Mouse (Mus musculus) forebrain, embryonic 14.5 days (tissue): Measurements from ENCODE around the gene Msto1. TPM values are rescaled to one million over a fixed set of nuclear protein-coding genes. Genes with fewer than 3 reads are reported as not detected.
"Not testable (repeated sequence)": the region's sequence is repeated elsewhere in the genome, so short reads cannot be mapped to it uniquely, and the experiment has no call there.

Source experiments
- ATAC-seq: fragments of 200-750 bp; cut with Nextera tagmentation; 2 replicates; pipeline ENCODE4 v1.8.0; 2017; ENCODE audit warnings: mild to moderate bottlenecking, moderate library complexity
- DNase-seq: peaks from one replicate; pipeline ENCODE4 v3.0.0-alpha.2; 2015; ENCODE audit warnings: low spot score
- H3K27ac ChIP-seq: fragments of 300-500 bp; sonication (generic); 2 replicates; pipeline ENCODE4 v1.5.1; 2014; ENCODE audit warnings: low read depth, mild to moderate bottlenecking, control low read depth, low read length, moderate library complexity
- H3K27me3 ChIP-seq: fragments of 300-500 bp; sonication (generic); replicated peaks from 2 replicates; pipeline ENCODE4 v1.6.1; 2014; ENCODE audit warnings: low read length, control low read depth, mixed read lengths; ENCODE audit not compliant: control insufficient read depth, insufficient read depth
- H3K36me3 ChIP-seq: fragments of 300-500 bp; sonication (generic); 2 replicates; pipeline ENCODE4 v1.6.1; 2014; ENCODE audit warnings: low read length, control low read depth; ENCODE audit not compliant: control insufficient read depth, insufficient read depth
- H3K4me1 ChIP-seq: fragments of 300-500 bp; sonication (generic); 2 replicates; pipeline ENCODE4 v1.6.1; 2014; ENCODE audit warnings: antibody characterized with exemption, low read length, control low read depth; ENCODE audit not compliant: control insufficient read depth, insufficient read depth
- H3K4me2 ChIP-seq: fragments of 300-500 bp; sonication (generic); 2 replicates; pipeline ENCODE4 v1.6.1; 2014; ENCODE audit warnings: mild to moderate bottlenecking, control low read depth, low read length
- H3K4me3 ChIP-seq: fragments of 300-500 bp; sonication (generic); 2 replicates; pipeline ENCODE4 v1.5.1; 2014; ENCODE audit warnings: low read depth, low read length, control low read depth
- H3K9ac ChIP-seq: fragments of 300-500 bp; sonication (generic); 2 replicates; pipeline ENCODE4 v1.6.1; 2014; ENCODE audit warnings: mild to moderate bottlenecking, low read length, control low read depth, moderate library complexity
- H3K9me3 ChIP-seq: fragments of 300-500 bp; sonication (generic); replicated peaks from 2 replicates; pipeline ENCODE4 v1.6.1; 2016; ENCODE audit warnings: low read length, control low read depth, mixed read lengths; ENCODE audit not compliant: control insufficient read depth
- WGBS: fragments of 180-500 bp; shearing (Covaris S2); extraction: QIAGEN DNeasy Blood & Tissue Kit; methylation state at CpG from one replicate; pipeline ENCODE4 v1.1.7; 2014; 5-methylcytosine and 5-hydroxymethylcytosine counted together
- polyA plus RNA-seq: library from polyadenylated mRNA; unstranded; fragments of >200 nt; fragmentation: Nextera tagmentation; extraction: Ambion mirVana; gene quantifications from 2 replicates; pipeline ENCODE4 v1.2.1, GENCODE M21; 2014

Gene Msto1
- polyA plus RNA-seq: 46.5 and 51.9 TPM in 2 replicates

DNA sequence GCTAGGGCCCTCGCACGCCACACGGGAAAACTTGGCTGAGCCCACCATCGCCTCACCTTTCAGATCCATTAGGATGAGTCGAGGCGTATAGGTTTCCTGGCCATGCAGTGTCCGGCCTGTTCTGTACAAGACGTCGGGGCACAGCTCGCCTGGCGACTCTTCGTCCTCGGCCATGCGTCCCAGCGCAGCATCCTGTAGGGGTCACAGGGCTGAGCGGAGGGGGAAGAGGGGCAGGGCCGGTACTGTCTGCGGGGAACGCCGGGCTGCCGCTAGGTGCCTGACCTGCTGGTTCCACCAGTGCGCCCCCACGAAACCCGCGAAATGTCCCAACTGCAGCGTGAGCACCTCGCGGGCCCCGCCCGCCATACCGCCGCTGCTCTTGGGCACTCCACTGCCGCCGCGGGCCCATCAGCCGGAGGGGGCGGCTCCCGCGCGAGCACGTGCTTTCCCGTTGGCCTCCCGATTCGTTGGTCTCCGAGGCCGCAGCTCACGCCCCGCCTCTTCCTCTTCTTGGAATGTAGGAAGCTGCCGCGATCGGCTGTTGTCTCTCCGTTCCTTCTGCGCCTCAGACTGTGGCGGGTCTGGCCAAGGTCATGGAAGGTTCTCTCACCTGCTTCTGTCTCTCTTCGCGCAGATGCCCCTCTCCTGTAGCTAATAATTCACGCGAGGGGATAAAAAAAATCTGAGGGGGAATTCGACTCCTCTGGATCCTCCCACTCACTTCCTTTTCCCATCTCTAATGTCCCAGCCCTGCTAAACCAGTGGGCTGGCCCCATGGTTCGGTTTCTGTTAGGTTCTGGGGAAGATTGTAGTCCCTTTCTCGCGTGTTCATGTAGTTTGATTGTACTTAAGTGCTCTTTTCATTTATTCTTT, at the start of gene Msto1:
Gene Msto1 (minus strand): TSS at position 489 of the 873 bp plus-strand sequence.
- peak within 1 kb of the TSS; percentile 82 for H3K9ac ChIP-seq
- peaks cover 6% of the 10 kb centered on the region; the same call in 1 of the 2 replicates for H3K4me1 ChIP-seq
- peak; percentile 99 for ATAC-seq
- peak within 1 kb of the TSS; percentile 80 for H3K4me2 ChIP-seq
- WGBS: under 1% methylated on average over 60 of the region's 62 CpGs
- H3K9me3 ChIP-seq: no peaks in the 10 kb centered on the region
- H3K27me3 ChIP-seq: no peaks in the 10 kb centered on the region
- H3K36me3 ChIP-seq: peaks cover 33% of the 10 kb centered on the region
- DNase-seq: peak; percentile 95
- peak within 1 kb of the TSS; percentile 69 for H3K4me3 ChIP-seq
- H3K27ac ChIP-seq: peak within 1 kb of the TSS; percentile 76

DNA sequence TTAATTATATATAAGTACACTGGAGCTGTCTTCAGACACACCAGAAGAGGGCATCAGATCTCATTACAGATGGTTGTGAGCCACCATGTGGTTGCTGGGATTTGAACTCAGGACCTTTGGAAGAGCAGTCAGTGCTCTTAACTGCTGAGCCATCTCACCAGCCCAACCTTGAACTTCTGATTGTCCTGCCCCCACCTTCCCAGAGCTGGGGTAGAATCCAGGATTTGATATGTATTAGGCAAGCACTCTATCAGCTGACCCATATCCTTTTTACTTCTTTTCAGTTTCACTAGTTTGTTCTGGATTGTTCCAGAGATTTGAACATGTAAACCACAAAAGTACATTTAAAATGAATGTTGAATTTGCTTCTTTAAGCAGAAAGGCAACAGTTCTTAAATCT, 49.4 kb upstream of the Msto1 start:
- not testable (repeated sequence) for H3K4me2 ChIP-seq, H3K4me1 ChIP-seq, H3K9me3 ChIP-seq, H3K27me3 ChIP-seq, DNase-seq, ATAC-seq, H3K27ac ChIP-seq, H3K9ac ChIP-seq, H3K4me3 ChIP-seq
- peaks cover 12% of the 10 kb centered on the region for H3K36me3 ChIP-seq

DNA sequence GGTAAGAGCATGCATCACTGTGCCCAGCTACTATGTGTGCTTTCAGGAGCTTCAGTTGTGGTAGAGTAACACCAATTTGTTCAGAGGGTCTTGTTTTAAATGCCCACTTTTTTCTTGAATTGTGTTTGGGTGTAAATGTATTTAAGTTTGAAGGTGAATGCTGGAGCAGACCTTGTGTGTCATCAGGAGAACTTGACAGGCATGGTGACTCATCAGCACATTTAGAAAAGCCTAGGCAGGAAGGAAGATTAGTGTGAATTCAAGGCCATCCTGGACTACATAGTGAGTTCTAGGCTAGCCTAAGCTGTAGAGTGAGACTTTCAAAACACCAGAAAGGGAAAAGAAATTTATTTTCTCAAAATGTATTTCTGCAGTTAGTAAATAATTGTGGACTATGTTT, 39.9 kb upstream of the Msto1 start:
- no peak overlapping the region for H3K9ac ChIP-seq
- no peaks in the 10 kb centered on the region for H3K9me3 ChIP-seq
- no peak for ATAC-seq
- no peak overlapping the region for H3K27ac ChIP-seq
- no peak for DNase-seq
- no peak overlapping the region for H3K4me2 ChIP-seq
- no peak overlapping the region for H3K4me3 ChIP-seq
- H3K36me3 ChIP-seq: no peaks in the 10 kb centered on the region
- no peaks in the 10 kb centered on the region for H3K27me3 ChIP-seq
- H3K4me1 ChIP-seq: peaks cover 7% of the 10 kb centered on the region

DNA sequence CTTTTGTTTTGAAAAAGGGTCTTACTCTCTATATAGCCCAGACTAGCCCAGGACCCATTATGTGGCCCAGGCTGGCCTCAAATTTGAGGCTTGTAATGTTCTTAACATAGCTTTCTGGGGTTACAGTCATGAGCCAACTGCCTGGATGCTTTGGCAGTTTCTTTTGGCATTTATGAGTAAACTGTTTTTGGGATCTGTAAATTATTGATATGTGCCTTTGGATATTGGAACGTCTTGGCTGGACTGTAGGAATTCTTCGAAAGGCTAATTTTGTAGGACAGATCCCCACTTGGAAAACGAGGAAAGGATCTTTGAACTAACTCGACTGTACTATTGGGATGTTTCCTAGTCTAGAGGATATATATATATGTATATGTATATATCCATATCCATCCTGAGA, 39.4 kb upstream of the Msto1 start:
- WGBS: 88% methylated on average over 4 of the region's 4 CpGs
- DNase-seq: no peak
- no peak overlapping the region for H3K9ac ChIP-seq
- peaks cover 12% of the 10 kb centered on the region for H3K4me1 ChIP-seq
- no peaks in the 10 kb centered on the region for H3K27me3 ChIP-seq
- H3K4me2 ChIP-seq: no peak overlapping the region
- H3K4me3 ChIP-seq: no peak overlapping the region
- ATAC-seq: no peak
- no peaks in the 10 kb centered on the region for H3K36me3 ChIP-seq
- H3K9me3 ChIP-seq: no peaks in the 10 kb centered on the region
- no peak overlapping the region for H3K27ac ChIP-seq

DNA sequence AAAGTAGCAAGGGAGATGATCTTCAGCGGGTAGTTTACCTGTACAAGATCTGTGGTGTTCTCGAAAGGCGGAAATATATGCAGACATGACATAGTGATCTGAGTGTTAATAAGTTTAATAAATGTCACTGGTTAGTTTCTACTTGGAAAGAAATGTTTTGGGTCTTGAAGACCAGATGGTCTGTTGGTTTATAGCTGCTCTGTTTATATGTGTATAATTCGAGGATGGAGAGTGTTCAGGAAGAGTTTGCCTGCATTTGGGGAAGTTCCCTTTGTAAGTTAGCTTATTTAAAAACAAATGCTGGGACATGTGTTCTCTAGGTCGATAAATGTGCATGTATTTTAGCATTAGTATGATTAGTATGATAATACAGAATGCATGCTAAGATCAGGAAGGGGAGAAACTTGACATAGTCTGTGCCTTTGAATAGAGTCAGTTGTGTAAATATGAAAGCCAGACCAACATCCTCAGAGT, 37.6 kb upstream of the Msto1 start:
- DNase-seq (no peak), ATAC-seq (no peak)
- no peaks in the 10 kb centered on the region for H3K36me3 ChIP-seq
- peak overlapping the region; percentile 99 for H3K27ac ChIP-seq
- no peaks in the 10 kb centered on the region for H3K27me3 ChIP-seq
- H3K9me3 ChIP-seq: no peaks in the 10 kb centered on the region
- peak overlapping the region; percentile 94 for H3K9ac ChIP-seq
- H3K4me2 ChIP-seq: peak overlapping the region; percentile 57
- peaks cover 12% of the 10 kb centered on the region for H3K4me1 ChIP-seq
- 2% methylated on average over 5 of the region's 5 CpGs for WGBS
- peak overlapping the region; percentile 90 for H3K4me3 ChIP-seq

DNA sequence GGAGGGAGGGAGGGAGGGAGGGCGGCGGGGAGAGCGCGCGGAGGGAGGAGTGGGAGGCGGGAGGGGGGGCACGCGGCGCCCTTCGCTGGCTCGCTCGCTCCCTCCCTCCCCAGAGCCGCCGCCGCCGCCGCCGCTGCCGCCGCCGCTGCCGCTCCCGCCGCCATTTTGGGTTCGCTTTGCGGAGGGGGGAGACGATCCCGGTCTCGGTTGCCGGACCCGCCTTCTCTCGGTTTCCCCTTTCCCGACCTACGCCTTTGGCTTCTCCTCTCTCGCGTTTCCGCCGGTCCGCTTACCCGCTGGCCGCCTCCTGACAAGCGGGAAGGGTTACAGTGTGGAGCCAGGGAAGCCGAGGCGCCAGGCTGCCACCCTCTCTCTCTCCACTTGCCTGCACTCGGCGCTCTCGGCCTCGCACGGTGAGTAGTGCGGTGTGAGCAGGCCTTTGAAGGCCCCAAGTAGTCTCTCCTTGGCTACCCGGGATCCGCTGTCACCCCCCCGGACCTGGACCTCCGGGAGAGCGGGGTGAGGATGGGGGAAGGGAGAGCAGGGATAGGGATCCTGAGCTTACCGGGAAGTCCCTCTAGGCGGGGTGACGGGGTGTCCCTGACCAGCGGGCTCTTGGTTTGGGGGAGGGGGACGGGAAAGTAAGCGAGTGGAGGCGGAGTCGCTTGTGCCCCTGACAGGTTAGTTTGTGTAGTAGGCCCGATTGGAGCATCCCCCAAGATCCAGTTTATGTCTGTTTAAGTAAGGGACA, 37.0 kb upstream of the Msto1 start, which contains the start of the genes Ash1l and Dap3:
Gene Ash1l (plus strand): TSS at position 47 of the 751 bp plus-strand sequence.
Gene Dap3 (minus strand): TSS at position 606 of the 751 bp plus-strand sequence.
- Histone ChIP-seq H3K4me2 (peak within 1 kb of the TSS; percentile 57), H3K27ac (peak within 1 kb of the TSS; percentile 99), H3K4me3 (peak within 1 kb of the TSS; percentile 90), H3K9me3 (no peaks in the 10 kb centered on the region), H3K27me3 (no peaks in the 10 kb centered on the region), H3K4me1 (peaks cover 12% of the 10 kb centered on the region), H3K9ac (peak within 1 kb of the TSS; percentile 94), H3K36me3 (no peaks in the 10 kb centered on the region)
- WGBS: 0% methylated on average over 35 of the region's 64 CpGs
- DNase-seq: peak; percentile 80
- ATAC-seq: peak; percentile 80

DNA sequence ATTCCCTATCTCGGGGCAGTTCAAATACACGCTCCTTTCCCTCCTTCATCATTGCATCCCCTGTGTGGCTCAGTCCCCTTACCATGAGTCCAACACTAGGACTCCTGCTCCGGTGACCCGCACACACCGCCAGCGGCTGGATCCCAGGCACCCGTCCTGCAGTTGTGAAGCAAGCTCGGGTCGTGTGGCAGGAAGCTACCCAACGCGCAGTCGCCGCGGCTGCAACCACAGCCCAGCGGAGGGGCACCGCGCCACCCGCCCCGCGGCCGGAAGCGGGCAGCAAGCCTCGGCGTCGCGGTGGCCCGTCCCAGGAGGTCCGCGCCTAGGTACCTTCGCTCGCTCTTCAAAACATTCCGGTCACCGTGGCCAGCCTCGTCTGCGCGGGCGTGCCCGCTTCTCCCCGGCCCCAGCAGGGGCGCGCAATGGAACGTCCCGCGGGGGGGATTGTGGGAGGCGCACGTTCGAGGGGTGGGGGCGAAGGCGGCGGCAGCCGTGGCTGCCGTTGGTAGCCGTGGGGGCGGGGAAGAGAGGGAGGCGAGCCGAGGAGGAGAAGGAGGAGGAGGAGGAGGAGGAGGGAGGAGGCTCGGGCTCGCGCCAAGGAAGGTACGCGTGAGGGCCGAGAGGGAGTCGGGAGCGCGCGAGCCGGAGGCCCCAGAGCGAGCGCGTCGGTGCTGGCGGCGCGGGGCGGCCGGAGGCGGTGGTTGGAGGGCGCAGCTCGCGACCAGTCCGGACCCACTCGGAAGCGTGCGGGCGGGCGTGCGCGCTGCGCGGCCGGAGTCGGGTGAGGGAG, 36.2 kb upstream of the Msto1 start:
- ATAC-seq: peak; percentile 91
- under 1% methylated on average over 62 of the region's 92 CpGs for WGBS
- Histone ChIP-seq H3K27ac (peak overlapping the region; percentile 99), H3K9me3 (no peaks in the 10 kb centered on the region), H3K4me3 (peak overlapping the region; percentile 90), H3K27me3 (no peaks in the 10 kb centered on the region), H3K4me1 (peaks cover 12% of the 10 kb centered on the region), H3K4me2 (peak overlapping the region; percentile 57), H3K9ac (peak overlapping the region; percentile 94), H3K36me3 (no peaks in the 10 kb centered on the region)
- DNase-seq: peak; percentile 97

DNA sequence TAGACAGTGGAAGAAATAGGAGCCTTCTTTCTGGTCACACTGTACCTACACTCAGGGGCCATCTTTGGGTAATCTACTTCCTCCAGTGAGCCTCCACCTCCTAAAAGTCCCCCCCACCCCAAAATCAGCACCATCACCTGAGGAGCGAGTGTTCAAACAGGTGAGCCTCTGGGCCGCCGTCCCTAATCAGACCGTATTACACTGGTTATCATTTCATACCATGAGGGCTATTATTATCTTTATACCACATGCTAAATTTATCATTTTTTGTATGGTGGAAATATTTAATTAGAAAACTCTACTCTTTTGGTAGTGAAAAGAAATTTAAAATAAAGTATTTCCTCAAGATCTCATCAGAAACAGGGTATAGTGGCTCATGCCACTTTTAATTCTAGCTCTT, 30.3 kb upstream of the Msto1 start:
- H3K9me3 ChIP-seq: no peaks in the 10 kb centered on the region
- H3K4me1 ChIP-seq: peaks cover 9% of the 10 kb centered on the region; the same call in 1 of the 2 replicates
- no peak for DNase-seq
- H3K4me2 ChIP-seq: no peak overlapping the region
- no peak overlapping the region for H3K4me3 ChIP-seq
- no peak for ATAC-seq
- H3K27me3 ChIP-seq: no peaks in the 10 kb centered on the region
- 96% methylated on average over 4 of the region's 4 CpGs for WGBS
- H3K36me3 ChIP-seq: peaks cover 24% of the 10 kb centered on the region
- no peak overlapping the region for H3K9ac ChIP-seq
- H3K27ac ChIP-seq: no peak overlapping the region
